Mouse (Mus musculus): ENCODE results near the gene Ntm.

The Ntm gene

DNA sequence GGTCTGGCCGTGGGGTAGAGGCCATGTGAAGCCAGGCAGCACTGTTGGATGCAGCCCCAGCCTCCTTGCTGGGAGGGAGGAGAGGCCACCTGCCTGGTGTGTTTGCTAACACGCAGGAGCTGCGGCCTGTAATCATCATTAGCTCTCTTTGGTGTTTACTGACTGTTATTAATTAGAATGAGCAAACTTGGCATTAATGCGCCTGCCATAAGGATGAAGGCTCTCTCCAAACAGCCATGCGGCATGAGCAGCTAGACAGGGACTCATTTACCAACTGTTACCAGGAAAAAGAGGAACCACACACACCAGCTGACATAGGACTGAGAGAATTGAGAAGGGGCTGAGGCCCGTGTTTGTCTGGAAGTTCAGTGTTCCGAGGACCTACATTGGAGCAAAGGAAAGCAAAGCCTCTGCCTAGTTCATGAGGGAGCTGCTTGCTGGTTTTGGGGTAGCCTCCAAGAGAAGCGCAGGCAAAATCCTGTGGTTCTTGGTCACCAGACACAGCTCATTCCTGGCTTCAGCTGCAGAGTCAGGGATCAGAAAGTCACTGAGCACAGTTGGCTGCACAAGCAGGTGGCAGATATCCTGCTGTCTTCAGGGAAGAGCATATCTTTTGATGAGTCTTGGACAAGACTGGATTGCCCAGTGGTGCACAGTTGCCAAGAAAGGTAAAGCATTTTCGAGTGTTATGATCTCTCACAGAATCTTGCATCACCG lies 171.6 kb downstream of the Ntm start:
- DNase-seq: no peak

DNA sequence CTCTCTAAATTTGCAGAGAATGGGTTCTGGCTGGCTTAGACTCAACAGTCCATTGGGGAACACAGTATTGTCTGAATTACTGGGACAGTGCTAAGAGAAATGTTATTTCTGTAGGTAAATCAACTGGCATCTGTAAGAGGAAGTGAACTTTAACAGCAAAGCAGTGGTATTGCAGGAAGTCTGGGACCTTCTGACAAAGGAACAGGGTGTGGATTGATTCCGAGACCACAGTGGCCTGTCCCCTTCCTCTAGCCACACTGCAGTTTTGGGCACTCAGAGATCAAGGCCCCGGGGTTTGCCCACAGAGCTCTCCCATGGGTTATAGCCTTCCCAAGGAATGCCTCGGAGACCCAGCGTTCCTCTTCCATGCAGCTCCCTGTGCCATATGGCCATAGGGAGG lies 172.9 kb downstream of the Ntm start:
- no peak for DNase-seq

DNA sequence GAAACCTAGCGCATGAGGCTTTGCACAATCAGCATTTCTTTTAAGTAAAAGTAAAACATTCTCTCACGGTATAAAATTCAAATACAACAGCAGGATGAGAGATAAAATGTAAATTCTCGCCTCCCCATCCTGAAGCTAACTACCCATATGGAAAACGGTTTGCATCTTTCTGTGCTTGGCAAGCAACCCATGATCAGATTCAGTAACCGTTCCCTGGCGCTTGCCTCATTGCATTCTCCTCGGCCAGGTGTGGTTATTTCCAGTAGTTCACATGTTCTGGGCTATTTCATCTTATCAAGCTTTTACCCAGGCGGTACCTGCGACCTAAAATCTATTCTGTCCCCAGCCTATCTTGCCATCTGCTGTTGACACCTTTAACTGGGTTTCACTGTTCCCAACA lies 174.1 kb downstream of the Ntm start:
- no peak for DNase-seq

DNA sequence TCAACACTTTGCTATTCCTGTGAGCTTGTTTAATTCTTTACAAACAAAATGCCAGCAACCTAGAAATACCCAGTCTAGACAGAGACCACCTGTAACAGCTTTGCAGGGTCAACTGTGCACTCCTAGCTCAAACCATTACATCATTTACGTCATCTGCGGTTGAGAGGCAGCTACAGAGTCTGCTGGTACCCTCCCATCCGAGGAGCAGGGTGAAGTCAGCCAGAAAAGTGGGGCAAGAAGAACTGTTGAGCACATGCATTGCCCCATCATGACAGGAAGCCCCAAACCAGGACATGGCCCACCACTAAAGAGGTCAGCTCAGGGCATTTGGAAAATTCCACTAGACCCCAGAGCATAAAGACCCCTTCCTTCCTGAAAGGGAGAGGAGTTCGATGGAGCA lies 175.5 kb downstream of the Ntm start:
- no peak for DNase-seq

DNA sequence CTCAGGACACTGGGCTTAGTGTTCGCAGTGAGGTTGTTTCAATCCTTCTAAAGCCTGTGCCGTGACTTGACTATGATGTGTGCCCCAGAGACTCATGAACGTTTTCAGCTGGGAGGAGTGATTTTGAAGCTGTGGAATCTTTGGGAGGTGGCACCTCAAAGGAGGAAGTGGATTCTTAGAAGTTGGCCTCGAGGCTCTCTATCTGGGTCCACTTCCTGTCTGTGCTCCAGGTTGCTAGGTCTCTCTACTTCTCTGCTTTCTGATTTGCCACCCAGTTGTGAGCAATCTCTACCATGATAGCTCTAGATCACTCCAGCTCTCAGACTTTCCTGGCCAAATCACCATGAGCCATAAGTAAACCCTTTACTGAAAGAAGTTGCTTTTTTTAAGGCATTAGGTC lies 180.2 kb downstream of the Ntm start:
- no peak for DNase-seq

DNA sequence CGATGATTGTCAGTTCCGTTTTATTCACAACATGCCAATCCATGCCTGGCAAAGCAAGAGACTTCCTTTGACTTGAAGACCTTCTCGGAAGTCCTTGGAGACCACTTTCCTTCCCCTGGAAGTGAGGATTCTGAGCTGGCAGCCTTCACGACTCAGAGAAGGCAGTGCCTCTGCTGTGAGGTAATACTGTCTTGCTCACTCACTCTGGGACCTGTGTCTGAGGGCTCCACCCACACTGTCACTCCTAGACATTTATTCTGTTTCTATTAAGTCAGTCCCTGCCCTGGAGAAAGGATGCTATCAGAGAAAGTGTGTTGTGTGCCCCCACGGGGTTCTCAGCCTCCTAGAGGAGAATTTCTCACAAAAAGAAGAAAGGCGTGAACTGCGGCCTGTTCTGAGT lies 183.2 kb downstream of the Ntm start:
- DNase-seq: no peak

DNA sequence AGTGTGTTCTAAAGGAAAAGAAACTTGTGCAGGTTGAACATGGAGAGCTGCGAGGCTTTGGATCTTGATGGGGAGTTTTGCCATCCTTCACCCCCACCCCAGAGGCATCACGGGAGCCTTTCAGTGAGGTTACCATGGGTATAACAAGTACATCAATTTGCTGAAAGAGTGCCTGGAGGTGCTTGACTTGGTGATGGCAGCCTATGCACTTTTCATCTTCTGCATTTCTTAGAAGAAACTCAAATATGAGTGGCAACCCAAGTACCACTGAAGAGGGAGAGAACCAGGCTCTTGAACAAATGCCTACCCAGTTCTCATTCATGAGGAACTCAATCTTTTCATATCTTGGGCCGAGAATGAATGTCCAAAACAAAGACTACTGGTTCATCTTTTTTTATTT lies 186.0 kb downstream of the Ntm start:
- DNase-seq: no peak

DNA sequence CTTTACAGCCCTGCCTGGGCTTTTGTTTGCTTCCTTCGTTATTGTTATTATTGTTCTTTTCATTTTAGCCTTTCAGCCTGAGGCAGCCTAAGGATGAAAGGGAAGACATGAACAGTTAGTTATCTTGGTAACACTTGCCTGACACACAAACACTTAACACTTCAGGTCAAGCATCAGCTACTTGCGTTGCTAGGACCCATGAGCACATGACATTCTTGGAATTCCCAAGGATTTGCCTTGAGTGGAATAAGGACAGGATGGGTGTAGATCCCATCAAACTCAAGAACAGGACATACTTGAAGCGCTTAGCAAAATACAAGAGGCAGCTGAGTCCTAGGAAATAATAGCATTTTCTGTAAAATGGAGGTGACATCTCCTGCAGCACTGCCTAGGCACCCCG lies 186.4 kb downstream of the Ntm start:
- no peak for DNase-seq

DNA sequence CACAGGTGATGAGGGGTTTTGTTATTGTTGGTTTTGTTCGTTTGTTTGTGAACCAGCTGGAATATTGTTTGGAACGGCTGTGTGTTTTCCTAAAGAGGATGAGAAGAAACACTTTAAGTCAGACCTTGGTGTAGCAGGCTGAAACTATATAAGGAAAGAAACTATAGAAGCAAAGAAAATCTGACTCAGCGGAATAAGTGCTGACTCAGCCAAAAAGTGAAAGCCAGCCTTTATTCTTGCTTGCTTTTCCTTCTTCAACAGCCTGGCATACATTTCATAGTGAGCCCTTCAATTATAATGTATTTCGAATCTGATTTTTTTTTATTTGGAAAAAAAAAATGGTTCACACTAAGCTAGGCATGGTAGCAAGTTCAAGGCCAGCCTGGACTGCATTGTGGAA lies 186.9 kb downstream of the Ntm start:
- DNase-seq: no peak

DNA sequence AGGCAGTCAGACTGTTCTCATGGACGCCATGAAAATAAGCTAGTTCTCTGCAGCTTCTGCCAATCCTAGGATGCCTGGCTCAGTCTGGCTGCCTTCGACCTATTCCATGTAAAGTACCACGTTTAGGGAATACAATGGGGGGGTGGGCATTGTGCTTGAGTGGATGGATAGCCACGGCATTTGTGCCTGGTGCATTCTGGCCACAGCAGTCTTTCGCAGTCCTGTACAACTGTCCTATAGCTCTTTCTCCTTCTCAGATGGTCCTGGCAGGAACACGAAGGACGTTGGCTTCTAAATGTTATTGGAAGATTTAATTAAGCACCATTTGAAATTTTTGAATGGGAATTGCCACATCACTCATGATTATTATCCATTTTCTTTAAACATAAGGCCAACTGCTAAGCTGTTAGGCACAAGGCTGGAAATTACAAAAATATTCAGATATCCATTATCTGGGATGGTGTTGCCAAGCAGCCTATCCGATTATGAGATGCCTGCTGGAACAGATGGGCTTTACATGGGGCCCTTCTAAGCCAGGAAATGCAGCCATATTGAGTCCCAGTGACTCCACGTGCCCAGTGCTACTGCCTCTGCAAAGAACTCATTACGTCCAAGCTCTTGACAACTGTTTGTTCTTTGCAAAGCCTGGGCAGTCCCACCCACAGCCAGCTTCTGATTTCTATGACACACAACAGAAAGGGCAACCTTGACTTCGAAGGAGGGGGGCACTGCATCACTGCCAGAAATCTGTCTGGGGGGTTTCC lies 190.1 kb downstream of the Ntm start:
- DNase-seq: no peak

DNA sequence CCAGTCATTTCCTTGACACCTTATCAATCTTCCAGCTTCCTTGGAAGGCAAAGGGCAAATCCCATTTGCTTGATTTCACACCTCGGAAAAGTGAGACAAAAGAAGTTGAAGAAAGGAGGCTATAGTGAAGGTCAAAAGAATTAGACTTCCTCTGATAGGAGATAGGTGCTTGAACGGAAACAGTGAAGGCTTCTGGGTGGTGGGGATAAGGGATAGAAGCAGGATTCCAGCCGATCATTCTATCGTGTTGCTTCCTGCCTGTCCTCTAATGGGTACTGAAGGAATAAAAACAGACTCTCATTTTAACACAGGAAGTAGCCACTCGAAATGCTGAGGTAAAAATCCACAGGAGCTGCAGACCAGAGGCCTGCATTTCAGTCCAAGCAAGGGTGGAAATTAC lies 191.1 kb downstream of the Ntm start:
- DNase-seq: no peak

DNA sequence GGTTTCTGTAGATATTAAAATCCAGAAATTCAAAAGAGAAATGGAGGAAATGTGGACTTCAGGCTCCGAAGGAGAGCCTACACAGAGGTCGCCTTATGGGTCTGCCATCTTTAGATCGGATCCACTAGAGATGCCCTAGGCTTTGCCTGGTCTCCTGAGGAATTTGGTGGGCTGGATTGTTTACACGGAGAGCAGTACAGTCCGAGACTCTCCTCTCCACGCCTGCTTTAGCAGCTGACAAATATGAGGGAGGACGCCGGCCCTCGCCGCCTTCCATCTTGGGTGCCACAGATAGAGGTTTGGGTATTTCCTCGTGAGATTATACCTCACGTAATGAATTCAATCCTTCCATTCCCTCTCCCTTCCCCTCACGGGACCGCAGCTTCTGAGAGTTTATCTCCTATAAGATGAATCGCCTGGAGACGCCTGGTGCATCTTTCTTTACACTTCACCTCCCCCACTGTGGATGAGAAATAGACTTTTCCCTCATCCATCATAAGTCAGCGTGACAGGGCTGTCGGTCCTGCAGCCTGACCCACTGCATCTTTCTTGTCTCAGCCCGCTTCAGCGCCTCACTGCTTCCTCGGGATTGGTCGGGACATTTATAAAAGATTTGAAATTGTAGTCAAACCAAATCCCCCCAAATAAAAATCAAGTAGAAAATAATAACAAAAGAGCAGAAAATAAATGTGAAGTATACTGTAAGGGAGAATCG lies 191.7 kb downstream of the Ntm start:
- no peak for DNase-seq

DNA sequence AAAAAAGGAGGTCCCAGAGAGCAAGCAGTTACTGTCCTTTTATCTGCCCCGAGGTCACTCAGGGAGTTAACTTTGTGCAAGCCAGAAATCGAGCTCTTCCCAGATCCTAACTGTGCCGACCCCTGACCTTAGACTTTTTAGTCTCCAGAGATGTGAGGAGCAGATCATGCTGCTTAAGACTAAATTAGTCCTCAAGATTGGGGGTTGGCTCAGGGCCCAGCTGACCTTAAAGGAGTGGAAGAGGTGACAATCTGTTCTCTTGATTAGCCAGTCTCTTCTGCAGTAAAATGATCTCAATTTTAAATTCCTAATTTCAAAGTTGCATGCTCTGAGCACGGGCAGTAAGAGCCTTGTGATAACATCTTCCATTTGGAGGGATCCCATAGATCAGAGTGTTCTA lies 193.6 kb downstream of the Ntm start:
- DNase-seq: no peak

DNA sequence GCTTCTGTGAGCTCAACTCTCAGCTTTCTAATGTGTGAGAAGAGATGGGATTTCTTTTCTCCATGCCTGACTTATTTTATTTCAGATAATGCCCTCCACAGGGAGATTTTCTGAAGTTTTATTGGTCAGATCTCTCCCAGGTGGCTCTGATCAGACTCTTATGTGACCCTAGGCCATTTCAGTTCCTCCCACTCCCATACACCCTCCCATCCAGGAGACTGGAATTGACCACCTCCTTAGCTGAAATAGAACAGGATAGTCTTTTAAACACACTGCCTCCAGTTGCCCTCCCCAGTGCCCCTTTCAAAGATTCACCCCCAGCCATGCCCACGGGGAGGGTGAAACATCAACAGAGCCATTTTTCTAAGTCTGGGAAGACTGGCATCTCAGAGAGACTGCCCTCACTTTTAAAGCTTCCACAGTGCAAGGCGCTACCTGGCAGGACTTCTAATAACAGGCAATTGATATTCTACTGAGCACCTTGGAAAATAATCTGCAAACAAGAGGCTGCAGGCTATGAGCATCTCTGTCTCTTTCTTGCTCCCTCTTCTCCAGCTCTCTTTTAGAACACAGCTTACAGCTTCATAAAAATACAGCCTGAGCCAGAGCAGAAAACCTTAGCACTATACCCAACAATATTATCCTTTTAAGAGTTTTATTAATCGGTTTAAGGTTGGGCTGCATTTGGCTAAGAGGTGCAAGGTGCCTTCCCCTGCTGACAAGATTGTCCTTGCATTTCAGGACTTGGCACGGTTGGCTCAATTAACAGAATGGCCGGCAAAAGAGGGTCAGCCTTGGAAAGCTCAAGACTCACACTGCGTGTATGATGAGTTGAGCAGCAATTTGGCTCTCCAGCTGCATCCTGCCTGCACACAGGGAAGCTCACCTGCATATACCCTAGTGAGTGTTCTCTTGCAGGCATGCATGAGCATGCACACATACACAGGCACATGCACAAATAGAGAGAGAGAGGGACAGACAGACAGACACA lies 196.7 kb downstream of the Ntm start:
- DNase-seq: no peak

DNA sequence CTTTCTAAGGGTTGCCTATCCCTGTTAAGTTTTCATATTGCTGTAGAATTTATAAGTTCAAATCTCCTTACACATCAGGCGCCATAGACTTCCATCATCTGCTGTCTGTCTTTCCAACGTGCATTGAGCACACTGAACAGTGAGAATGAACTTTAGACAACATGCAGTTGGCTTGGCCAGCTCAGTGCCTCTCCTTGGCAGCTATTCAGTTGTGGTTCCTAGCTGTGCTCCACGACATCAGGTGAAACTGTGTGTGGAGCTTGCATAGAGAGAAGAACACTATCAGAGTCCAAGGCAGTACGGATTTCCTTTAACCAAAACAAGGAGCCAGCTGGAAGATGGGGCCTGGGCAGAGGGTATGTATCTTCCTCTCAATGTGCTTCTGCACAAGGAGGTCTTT lies 199.6 kb downstream of the Ntm start:
- DNase-seq: no peak

DNA sequence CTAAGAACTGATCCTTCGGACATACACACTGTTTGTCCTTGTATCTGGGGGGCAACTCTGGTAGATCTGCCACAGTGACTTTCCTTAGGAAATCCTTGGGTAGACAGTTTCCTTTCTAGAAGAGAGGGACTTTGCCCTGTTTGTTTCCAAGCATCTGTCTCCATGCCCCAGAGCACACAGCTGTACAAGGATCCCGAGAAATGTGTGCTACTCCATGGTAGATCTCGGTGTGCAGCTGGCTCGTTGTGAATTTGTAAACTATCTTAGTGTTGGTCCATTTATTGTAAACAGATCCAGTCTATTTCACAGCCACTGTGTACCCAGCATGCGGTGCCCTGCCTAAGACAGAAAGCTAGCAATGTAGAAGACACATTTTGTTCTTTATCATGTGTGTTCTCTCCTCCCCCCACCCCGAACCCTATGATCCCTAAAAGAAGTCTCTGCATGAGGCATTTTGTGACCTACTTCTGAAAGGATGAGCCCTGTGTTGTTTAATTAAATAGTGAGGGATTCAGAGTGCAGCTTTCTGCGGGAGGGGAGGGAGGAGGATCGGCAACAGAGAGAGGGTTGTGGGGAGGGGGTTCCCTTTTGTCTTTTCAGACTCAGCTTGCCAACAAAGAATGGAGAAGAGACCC lies 200.9 kb downstream of the Ntm start:
- no peak for DNase-seq

DNA sequence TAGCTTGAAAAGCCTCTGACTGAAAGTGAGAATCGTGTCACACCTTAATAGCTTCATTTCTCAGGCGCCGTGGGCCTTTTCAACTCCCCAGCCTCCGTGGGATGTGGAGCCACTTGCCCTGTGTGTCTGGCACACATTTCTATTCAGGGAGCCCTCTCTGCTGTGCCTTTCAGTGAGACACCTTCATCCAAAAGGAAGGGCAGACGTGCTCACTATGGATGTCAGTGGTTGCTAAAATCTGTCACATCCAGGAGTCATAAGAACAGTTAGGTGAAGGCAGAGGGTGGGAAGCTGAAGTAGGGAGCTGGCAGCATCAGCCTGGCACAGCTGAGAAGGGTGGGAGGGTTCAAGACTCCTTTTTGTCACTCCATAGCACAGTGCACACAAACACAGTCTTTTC lies 201.4 kb downstream of the Ntm start:
- no peak for DNase-seq

DNA sequence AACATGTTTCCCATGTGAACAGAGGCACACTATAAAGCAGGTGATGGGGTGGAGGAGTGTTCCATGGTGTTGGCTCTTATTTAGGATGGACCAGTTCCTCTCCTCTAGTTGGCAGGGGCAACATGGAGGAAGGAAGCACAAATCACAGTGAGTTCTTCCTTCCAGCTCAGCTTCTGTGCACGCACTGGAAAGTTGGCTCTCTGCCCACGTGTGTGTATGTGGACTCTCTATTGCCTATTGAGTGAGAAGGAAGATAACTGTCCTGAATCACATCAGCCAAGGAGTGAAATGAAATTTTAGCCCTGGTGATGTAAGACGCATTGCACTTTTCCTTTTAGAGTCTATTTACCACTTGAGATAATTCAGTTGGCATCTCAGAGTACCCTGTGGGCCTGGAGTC lies 203.0 kb downstream of the Ntm start:
- DNase-seq: no peak

DNA sequence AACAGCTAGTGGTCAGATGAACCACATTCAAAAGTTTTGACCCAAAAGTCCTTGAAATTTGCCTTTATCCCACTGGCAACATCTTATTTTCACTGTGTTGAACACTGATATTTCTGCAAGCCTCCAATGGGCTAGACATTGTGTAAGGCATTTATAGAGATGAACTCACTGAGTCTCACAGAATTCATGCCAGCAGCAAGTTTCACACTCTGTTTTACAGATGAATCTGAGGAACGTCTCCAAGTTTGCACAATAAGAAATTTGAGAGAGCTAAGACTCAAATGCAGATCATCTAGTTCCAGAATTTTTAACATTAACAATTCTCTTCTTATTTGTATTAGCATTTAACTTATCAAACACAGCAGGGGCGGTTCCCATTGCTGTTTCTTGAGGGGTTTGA lies 203.9 kb downstream of the Ntm start:
- DNase-seq: no peak

DNA sequence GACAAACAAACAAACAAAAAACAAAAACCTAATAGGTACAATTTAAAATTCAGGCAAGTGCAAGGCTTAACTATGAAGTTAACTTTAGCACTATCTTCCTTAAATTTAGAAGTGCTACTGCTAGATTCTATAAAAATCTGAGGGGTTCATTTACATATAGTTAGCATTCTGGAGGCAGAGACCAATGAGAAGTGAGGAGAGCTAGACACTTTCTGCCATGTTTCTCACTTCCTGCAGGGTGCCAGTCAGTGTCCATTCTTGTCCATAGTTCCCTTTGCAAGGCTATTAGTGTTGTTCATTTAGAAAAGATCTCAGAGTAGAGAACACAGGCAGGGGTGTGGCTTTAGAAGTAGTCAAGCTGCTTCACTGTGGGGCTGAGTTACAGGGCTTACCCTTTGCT lies 208.6 kb downstream of the Ntm start:
- DNase-seq: no peak

DNA sequence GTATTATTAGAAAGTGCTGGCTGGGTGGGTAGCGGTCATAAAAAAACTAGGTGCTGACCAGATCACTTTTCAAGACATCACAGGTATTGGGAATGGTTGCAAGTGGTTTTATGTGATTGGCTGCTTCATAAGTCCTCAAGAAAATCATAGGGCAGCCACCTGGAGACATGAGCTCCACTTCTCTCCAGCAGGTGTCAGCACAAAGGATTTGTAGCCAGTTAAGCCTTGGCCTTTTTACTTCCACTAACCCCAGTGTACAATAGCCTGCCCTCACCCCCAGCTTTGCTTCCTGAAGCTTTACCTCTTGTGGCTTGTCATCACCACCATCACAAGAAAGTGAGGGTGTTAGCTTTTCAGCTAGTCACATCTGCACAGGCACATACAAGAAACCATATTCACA lies 211.5 kb downstream of the Ntm start:
- no peak for DNase-seq

DNA sequence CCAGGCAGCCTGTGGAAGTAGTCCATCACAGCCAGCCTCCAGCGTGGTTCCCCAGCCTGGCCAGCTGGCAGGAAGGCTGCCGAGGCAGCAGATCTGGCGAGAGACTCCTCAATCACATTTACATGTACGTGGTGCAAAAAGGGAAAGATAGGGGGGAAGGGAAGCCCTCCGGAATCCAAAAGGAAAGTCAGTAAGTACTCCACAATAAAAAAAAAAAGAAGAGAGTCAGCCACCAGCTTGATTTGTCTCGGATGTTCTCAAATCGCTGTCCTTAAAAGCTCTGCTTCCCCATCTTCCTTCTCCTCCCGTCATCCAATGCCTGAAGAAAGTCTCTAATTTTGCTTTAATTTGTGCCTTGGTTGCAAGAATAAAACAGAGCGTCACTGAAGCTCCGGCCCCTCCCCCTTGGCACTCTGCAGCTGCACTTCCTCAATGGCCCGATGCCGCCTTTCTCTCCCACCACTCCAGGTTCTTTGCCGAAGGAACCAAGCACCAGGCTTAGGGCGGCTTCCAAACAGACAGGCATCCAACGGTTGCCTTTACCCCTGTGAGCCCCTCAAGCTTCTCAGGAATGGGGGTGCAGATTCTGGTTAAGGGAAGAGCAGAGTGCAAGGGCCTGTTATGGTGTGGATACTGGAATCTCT lies 212.4 kb downstream of the Ntm start:
- DNase-seq: no peak

Measured in kidney, adult 11 months (tissue).